Mouse (Mus musculus) embryo, embryonic 9.5 days (tissue): Measurements from ENCODE around the gene Phf14.

Experiments
- DNase-seq: peaks from one replicate; pipeline ENCODE4 v3.0.0-alpha.2; 2017; ENCODE audit errors: extremely low spot score

Gene Phf14

DNA sequence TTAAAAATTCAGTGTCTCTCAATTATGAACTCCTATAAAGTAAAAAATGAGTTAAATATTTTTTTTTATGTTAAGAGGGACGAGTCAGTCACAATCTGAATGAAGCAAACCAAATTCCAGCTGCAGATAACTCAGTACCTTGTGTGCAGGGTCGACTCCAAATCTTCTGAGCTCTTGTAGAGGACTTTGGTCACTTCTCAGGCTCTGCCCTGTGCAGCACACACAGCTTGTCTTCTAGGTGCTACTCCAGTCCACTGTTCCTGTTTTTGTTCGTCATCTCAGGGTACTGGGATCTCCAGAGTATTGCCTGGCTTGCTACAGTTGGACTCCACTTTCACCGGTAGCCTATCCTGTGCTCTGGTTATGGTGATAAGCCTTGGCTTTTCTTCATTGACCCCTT is 113.1 kb downstream of the Phf14 start:
- no peak for DNase-seq

GRCm38 (mm10) chr6:12021480-12021879 is 113.9 kb downstream of the Phf14 start:
- no peak for DNase-seq

GRCm38 (mm10) chr6:12023395-12023794 is 115.8 kb downstream of the Phf14 start:
- no peak for DNase-seq

- DNase-seq: no peak
These were observed 119.4 kb downstream of the Phf14 start for GRCm38 (mm10) chr6:12026804-12027537.

- no peak for DNase-seq
These were observed 127.0 kb downstream of the Phf14 start for GRCm38 (mm10) chr6:12034561-12034960.

GRCm38 (mm10) chr6:12038268-12038667 is 130.7 kb downstream of the Phf14 start:
- DNase-seq: no peak

DNA sequence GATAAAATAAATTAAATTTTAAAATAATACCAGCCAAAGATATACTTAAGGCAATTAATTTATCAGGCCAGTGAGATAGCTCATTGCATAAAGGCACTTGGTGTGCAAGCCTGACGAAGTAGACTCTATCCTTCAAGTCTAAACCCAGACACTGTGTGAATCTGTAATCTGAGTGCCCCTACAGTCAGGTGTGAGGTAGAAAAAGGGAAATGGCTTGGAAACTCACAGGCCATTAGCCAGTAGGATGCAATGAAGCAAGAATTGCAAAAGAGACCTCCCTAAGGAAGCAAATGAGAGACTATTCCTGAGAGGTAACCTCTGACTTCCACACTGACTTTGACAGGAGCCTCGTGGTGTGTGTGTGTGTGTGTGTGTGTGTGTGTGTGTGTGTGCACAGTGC is 145.3 kb downstream of the Phf14 start:
- DNase-seq: no peak

- no peak for DNase-seq
These were observed 146.5 kb downstream of the Phf14 start for GRCm38 (mm10) chr6:12054149-12054548.

DNA sequence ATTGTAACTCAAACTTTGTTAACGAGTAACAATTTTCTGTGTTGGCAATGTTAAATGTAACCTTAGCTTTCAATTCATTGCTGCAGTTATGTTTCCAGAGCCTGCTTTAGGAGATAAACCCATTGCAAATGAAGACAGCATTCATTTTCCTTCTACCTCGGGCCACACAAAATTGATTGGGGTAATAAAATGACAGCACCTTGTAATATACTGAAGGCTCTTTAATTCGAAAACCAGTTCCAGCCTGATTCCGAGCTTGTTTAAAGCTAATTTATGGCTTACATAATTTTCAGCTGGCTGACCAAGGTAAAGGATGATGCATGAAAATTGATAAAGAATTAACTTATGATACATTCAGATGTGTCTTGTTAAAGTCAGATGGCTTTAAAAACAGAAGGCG is 151.1 kb downstream of the Phf14 start:
- DNase-seq: no peak

DNA sequence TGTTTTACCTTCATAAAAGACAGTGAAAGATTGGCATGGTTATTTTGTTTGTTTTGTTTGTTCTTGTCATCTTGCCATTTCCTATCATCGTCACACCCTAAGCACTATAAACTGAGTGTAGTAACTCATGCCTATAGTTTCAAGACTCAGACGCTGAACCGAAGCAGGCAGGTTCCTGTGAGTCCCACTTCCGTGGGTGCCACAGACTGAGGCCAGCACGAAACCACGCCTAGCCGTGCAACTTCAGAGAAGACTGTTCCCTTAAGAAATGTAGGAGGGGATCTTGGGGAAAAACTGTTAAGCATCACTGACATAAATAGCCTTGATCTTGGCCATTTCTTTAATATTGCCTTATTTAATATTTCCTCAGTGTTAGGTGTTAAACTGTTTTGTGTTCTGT is 152.4 kb downstream of the Phf14 start:
- no peak for DNase-seq

DNA sequence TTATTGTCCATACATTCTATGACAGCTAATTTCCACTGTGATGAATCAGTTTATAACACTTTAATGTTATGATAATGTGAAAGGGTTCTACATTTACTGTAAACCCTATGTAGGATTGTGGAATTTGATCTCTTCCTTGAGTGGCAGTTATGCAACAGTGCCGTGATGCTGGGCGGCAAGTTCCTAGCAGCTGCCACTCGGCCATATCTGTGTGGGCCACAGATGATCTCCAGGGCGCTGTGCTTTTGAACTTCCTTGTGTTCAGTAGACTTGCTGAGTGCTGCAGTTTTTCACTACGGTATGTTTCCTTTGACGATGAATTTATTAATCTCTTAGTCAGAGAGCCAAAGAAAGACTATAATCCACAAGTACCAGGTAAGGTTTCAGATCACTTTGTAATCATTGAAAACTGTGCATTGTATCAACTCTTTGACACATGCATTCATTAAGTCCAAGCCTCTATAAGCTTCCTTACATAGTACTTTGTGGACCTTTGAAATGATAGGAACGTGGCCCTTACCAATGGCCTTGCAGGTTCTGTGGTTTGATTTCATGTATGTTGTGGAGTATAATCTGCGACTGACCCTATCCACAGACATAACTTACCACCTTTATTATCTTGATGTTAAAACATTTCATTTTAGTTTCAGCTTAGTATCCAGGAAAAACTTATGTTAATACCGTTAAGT is 153.0 kb downstream of the Phf14 start:
- no peak for DNase-seq

DNA sequence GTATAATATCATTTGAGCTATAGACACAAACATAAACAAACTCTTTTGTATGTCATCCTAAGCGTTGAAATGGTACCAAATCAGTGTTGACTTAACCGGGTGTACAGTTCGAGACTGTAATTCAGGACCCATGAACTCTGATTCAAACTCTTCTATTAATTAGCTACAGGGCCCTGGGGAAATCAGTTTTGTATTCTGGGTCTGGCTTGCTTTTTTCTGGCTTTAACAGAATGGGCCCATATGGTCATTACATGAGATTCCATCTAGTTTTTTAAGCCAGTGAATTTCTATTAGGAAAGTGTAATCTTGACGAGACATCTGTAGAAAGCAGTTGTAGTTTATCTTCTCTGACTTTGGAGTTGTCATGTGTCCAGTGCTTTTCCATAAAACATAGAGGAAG is 160.3 kb downstream of the Phf14 start:
- no peak for DNase-seq

DNA sequence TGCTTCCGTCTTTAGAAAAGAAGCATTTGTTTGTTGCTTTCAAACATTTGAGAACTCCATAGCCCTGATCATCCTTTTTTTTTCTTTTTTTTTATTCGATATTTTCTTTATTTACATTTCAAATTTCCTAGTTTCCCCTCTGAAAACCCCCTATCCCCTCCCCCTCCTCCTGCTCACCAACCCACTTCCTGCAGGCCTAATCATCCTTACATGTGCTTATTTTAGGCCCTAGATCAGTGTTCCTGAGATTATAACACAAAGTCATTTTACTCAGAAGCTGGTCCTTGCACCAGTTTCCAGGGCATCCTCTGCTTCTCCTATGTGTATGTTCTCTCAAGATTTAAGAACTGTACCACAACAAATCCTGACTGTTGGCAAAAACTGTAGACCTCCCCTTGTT is 161.7 kb downstream of the Phf14 start:
- no peak for DNase-seq

GRCm38 (mm10) chr6:12074599-12074998 is 167.0 kb downstream of the Phf14 start:
- DNase-seq: no peak

DNA sequence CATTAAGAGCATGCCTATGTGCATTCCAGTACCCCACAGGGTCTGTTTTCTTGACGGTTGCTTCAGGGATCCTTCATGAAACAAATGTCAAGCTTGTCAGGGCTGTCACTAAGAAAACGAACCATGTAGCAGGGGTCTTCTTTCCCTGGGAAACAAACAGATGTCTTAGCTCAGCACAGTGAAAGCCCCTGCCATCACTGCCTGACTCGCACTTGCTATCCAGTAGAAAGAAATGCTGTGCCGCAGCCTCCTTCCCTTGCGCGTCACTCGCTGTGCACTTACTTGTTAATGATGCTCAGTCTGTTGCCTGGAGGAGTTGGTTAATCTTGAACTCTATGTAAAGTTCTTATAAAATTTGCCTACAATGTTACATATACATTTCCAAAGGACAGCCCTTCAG is 169.7 kb downstream of the Phf14 start:
- no peak for DNase-seq

- no peak for DNase-seq
These were observed 170.4 kb downstream of the Phf14 start for GRCm38 (mm10) chr6:12077880-12078618.

DNA sequence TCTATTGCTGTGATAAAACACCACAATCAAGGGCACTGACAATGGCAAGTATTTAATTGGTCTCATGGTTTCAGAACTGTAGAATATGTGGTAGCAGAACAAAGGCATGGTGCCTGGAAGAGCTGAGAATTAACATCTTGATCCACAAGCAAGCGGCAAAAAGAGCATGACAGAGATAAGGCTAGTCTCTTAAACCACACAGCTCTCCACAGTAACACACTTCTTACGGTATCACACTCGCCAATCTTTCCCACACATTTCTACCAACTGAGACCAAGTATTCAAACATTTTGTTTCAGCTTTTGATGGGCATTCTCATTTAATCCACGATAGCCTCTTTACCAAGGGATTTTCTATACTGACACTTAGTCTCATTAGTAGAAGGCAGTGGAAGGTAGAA is 171.7 kb downstream of the Phf14 start:
- DNase-seq: no peak

GRCm38 (mm10) chr6:12080423-12080822 is 172.8 kb downstream of the Phf14 start:
- no peak for DNase-seq

GRCm38 (mm10) chr6:12081722-12082121 is 174.1 kb downstream of the Phf14 start:
- DNase-seq: no peak

DNA sequence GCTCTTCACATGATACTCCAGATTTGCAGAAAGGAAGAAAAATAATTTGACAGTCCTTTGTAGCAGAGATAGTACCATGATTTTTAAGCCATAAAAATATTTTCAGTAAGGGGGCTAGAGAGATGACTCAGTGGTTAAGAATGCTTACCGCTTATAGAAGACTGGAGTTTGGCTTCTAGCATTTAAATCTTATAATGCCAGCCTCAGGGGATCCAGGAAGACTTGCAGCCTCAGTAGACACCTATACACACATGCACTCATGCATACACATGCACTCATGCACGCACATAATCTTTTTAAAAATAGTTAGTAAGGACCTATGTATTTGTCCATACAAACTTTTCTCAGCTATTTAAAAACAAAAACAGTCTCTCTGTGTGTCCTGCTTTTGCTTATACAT is 174.5 kb downstream of the Phf14 start:
- no peak for DNase-seq

DNA sequence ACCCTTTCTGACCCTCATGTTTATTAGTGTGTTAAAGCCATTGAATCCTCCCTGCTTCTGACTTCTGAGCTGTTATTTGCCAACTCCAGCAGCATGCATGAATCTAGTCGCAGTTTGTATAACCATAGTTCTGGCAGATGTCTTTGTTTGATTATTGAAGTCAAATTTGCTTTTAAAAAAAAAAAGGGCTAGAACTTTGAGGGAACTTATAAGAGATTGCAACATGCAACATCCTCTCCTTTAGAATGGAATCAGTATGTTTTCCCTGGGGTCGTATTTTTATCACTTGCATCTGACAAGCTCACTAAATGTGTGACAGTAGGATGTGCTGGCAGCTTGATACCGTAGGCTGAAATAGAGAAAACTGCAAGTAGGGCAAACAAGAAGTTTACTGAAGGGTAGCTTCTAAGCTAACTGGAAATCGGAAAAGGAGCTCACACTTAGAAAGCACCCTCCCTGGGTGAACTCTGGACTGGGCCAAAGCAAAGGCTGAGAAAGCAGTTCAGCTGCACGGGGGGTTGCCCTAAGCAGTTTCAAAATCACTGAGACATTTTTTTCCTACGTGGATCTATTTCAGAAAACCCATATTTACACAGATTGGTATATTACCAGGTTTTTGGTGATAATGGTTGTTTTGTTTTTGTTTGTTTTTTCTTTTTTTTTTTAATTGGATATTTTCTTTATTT is 175.1 kb downstream of the Phf14 start:
- DNase-seq: no peak

GRCm38 (mm10) chr6:12084721-12085120 is 177.1 kb downstream of the Phf14 start:
- DNase-seq: no peak
